Mouse (Mus musculus) monocyte, adult 5-6 weeks (primary cell): ENCODE data around the gene Lenep. TPM values are rescaled to one million over a fixed set of nuclear protein-coding genes. Genes with fewer than 3 reads are reported as not detected.
"Not testable (repeated sequence)": the region's sequence is repeated elsewhere in the genome, so short reads cannot be mapped to it uniquely, and the experiment has no call there.

ENCODE experiments used
- ATAC-seq: fragments of 153-309, 156-312 bp; replicated peaks from 2 replicates; pipeline ENCODE4 v1.8.0; 2017; ENCODE audit warnings: mild to moderate bottlenecking; ENCODE audit not compliant: low TSS enrichment, insufficient number of reproducible peaks, severe bottlenecking, poor library complexity, low FRiP score
- total RNA-seq: library from RNA; stranded (forward); fragments of 200-1000, 200-491, 200-594 nt; gene quantifications from 3 replicates; pipeline ENCODE4 v1.2.3, GENCODE M21; 2017

Gene Lenep
- total RNA-seq, result 1.4 TPM in 1 of 3 replicates, not detected in the others

GRCm38 (mm10) chr3:89402693-89403092 is at the start of gene Lenep:
Gene Lenep, minus strand, starts transcription at chr3:89402793.
- ATAC-seq, result no peak

GRCm38 (mm10) chr3:89451916-89452315 is 49.3 kb upstream of the Lenep start:
- no peak for ATAC-seq

- ATAC-seq, result peak; percentile 50
These were observed 46.9 kb upstream of the Lenep start for GRCm38 (mm10) chr3:89449541-89449940.

GRCm38 (mm10) chr3:89448720-89449537 is 46.3 kb upstream of the Lenep start:
- ATAC-seq, result 0 out of 2 replicates have a peak, but pooled peaks have one; percentile 7

- no peak for ATAC-seq
These were observed 38.1 kb upstream of the Lenep start for GRCm38 (mm10) chr3:89440691-89441090.

GRCm38 (mm10) chr3:89437269-89437668 is 34.7 kb upstream of the Lenep start:
- ATAC-seq, result peak; percentile 45

- peak; percentile 67 for ATAC-seq
These were observed 33.9 kb upstream of the Lenep start, which contains the start of gene Pbxip1 for GRCm38 (mm10) chr3:89436176-89437113. Gene Pbxip1, plus strand, starts transcription at chr3:89436706.

- no peak for ATAC-seq
These were observed 32.4 kb upstream of the Lenep start for GRCm38 (mm10) chr3:89435041-89435440.

- no peak for ATAC-seq
These were observed 31.9 kb upstream of the Lenep start for GRCm38 (mm10) chr3:89434532-89434931.

- ATAC-seq, result no peak
These were observed 30.0 kb upstream of the Lenep start for GRCm38 (mm10) chr3:89432606-89433005.

- peak; percentile 93 for ATAC-seq
These were observed 27.9 kb upstream of the Lenep start, which contains the start of gene Pygo2 for GRCm38 (mm10) chr3:89430171-89431159. Gene Pygo2, plus strand, starts transcription at chr3:89430214.

- not testable (repeated sequence) for ATAC-seq
These were observed 26.4 kb upstream of the Lenep start for GRCm38 (mm10) chr3:89429021-89429420.

- ATAC-seq, result no peak
These were observed 23.3 kb upstream of the Lenep start for GRCm38 (mm10) chr3:89425876-89426275.

GRCm38 (mm10) chr3:89425141-89425525 is 22.5 kb upstream of the Lenep start:
- ATAC-seq, result no peak

- no peak for ATAC-seq
These were observed 22.0 kb upstream of the Lenep start for GRCm38 (mm10) chr3:89424416-89425140.

GRCm38 (mm10) chr3:89422556-89423205 is 20.1 kb upstream of the Lenep start:
- ATAC-seq, result no peak

- ATAC-seq, result no peak
These were observed 19.3 kb upstream of the Lenep start for GRCm38 (mm10) chr3:89421810-89422473.
